Mouse (Mus musculus) lung, embryonic 14.5 days (tissue): ENCODE measurements around the gene Cd300ld5. TPM values are rescaled to one million over a fixed set of nuclear protein-coding genes. Genes with fewer than 3 reads are reported as not detected.

Experiments used
- ATAC-seq: fragments of 200-750 bp; cut with Nextera tagmentation; 2 replicates; pipeline ENCODE4 v1.8.0; 2017; ENCODE audit warnings: mild to moderate bottlenecking, moderate TSS enrichment, moderate library complexity; ENCODE audit not compliant: insufficient read depth
- DNase-seq: peaks from one replicate; pipeline ENCODE4 v3.0.0-alpha.2; 2015
- H3K27ac ChIP-seq: fragments of 300-500 bp; sonication (generic); 2 replicates; pipeline ENCODE4 v1.5.1; 2014; ENCODE audit warnings: low read depth, mild to moderate bottlenecking, moderate library complexity
- H3K27me3 ChIP-seq: fragments of 300-500 bp; sonication (generic); 2 replicates; pipeline ENCODE4 v1.6.1; 2014; ENCODE audit warnings: low read length, control low read depth; ENCODE audit not compliant: insufficient read depth
- H3K36me3 ChIP-seq: fragments of 300-500 bp; sonication (generic); 2 replicates; pipeline ENCODE4 v1.6.1; 2014; ENCODE audit warnings: control low read depth; ENCODE audit not compliant: insufficient read depth
- H3K4me1 ChIP-seq: fragments of 300-500 bp; sonication (generic); 2 replicates; pipeline ENCODE4 v1.6.1; 2014; ENCODE audit warnings: antibody characterized with exemption, control low read depth; ENCODE audit not compliant: insufficient read depth
- H3K4me2 ChIP-seq: fragments of 300-500 bp; sonication (generic); 2 replicates; pipeline ENCODE4 v1.6.1; 2014; ENCODE audit warnings: mild to moderate bottlenecking
- H3K4me3 ChIP-seq: fragments of 300-500 bp; sonication (generic); 2 replicates; pipeline ENCODE4 v1.5.1; 2014; ENCODE audit warnings: low read depth, low read length
- H3K9ac ChIP-seq: fragments of 300-500 bp; sonication (generic); 2 replicates; pipeline ENCODE4 v1.6.1; 2014
- H3K9me3 ChIP-seq: fragments of 300-500 bp; sonication (generic); 2 replicates; pipeline ENCODE4 v1.6.1; 2016; ENCODE audit warnings: low read depth, low read length, control low read depth
- CTCF ChIP-seq: IDR thresholded peaks from 2 replicates; pipeline ENCODE4 v1.5.1; 2016; ENCODE audit warnings: antibody characterized with exemption, low read depth
- WGBS: fragments of 180-500 bp; shearing (Covaris S2); extraction: QIAGEN DNeasy Blood & Tissue Kit; methylation state at CpG from one replicate; pipeline ENCODE4 v1.1.7; 2014; 5-methylcytosine and 5-hydroxymethylcytosine counted together
- polyA plus RNA-seq: library from polyadenylated mRNA; unstranded; fragments of >200 nt; fragmentation: Nextera tagmentation; extraction: Ambion mirVana; gene quantifications from 2 replicates; pipeline ENCODE4 v1.2.1, GENCODE M21; 2014

Gene Cd300ld5
- polyA plus RNA-seq, 1 experiment from 2014 or later, result not detected

DNA sequence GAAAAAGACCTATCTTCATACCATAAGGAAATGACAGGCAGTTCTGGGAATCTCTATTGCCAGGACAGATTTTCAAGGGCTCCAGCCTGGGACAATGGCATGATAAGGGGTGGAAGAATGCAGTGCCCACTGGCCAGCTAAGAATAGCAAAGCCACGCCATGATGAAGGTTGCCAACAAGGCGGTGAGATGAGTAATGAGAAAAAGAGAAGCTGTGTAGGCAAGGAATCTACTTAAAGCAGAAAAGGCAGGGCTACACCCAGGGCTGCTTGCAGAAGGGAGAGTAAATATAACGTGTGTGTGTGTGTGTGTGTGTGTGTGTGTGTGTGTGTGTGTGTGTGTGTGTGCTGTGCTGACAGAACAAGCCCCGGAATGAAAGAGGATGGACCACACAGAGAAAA lies 55.7 kb downstream of the Cd300ld5 start:
- TF ChIP-seq CTCF, result no peak
- Histone ChIP-seq H3K36me3 (no peaks in the 10 kb centered on the region), H3K4me3 (no peak overlapping the region), H3K4me2 (no peak overlapping the region), H3K9ac (no peak overlapping the region), H3K9me3 (no peaks in the 10 kb centered on the region; the same call in 1 of the 2 replicates), H3K27me3 (no peaks in the 10 kb centered on the region), H3K4me1 (no peaks in the 10 kb centered on the region), H3K27ac (no peak overlapping the region)
- ATAC-seq (no peak), DNase-seq (no peak)
- 75% methylated on average over 4 of the region's 4 CpGs for WGBS

Other genes starting within 250 kb of the Cd300ld5 start
- 0.65 and 1.3 TPM in 2 replicates for gene Btbd17, start 241.8 kb downstream of the Cd300ld5 start, polyA plus RNA-seq
- gene Gpr142, start 238.8 kb downstream of the Cd300ld5 start, polyA plus RNA-seq, result 0.28 TPM in 1 of 2 replicates, not detected in the other
- gene Gprc5c, start 186.6 kb downstream of the Cd300ld5 start, polyA plus RNA-seq, result 34.7 and 39.2 TPM in 2 replicates
- 0.75 and 1.7 TPM in 2 replicates for gene Cd300a, start 147.7 kb downstream of the Cd300ld5 start, polyA plus RNA-seq
- 0.36 and 0.43 TPM in 2 replicates for gene Cd300lb, start 103.4 kb downstream of the Cd300ld5 start, polyA plus RNA-seq
- gene Cd300c, start 68.6 kb downstream of the Cd300ld5 start, polyA plus RNA-seq, result not detected in 2 replicates
- gene Cd300ld, start 47.8 kb downstream of the Cd300ld5 start, polyA plus RNA-seq, result 0.11 and 0.29 TPM in 2 replicates
- gene Cd300c2, start 35.9 kb downstream of the Cd300ld5 start, polyA plus RNA-seq, result 2.2 and 3.2 TPM in 2 replicates
- not detected in 2 replicates for gene Cd300ld2, start 21.6 kb downstream of the Cd300ld5 start, polyA plus RNA-seq
- not detected in 2 replicates for gene Cd300ld4, start 10.8 kb downstream of the Cd300ld5 start, polyA plus RNA-seq
- not detected in 2 replicates for gene Cd300ld3, start 10.6 kb upstream of the Cd300ld5 start, polyA plus RNA-seq
- gene Cd300e, start 24.4 kb upstream of the Cd300ld5 start, polyA plus RNA-seq, result not detected in 2 replicates
- 0.35 and 0.55 TPM in 2 replicates for gene Rab37, start 53.7 kb upstream of the Cd300ld5 start, polyA plus RNA-seq
- 0.91 and 1.1 TPM in 2 replicates for gene Cd300lf, start 96.2 kb upstream of the Cd300ld5 start, polyA plus RNA-seq
- gene Slc9a3r1, start 125.6 kb upstream of the Cd300ld5 start, polyA plus RNA-seq, result 52.3 and 52.6 TPM in 2 replicates
- 11.4 and 14.3 TPM in 2 replicates for gene Tmem104, start 149.7 kb upstream of the Cd300ld5 start, polyA plus RNA-seq
- 17.9 and 18.7 TPM in 2 replicates for gene Nat9, start 150.1 kb upstream of the Cd300ld5 start, polyA plus RNA-seq
- not detected in 2 replicates for gene Grin2c, start 229.5 kb upstream of the Cd300ld5 start, polyA plus RNA-seq
- 8.8 and 10.4 TPM in 2 replicates for gene Fdxr, start 239.3 kb upstream of the Cd300ld5 start, polyA plus RNA-seq